16 mouse cellular contexts compared by ENCODE assay signal in genomic region chr14:12343451-12343941, GRCm38 (mm10). TPM values are rescaled to one million over a fixed set of nuclear protein-coding genes. Genes with fewer than 3 reads are reported as not detected.
DNase-seq lines count a peak whose midpoint lies in the region; ATAC-seq and TF ChIP-seq lines count a peak whose summit lies in the region.
"Had no signal": no experiment of that assay in that cellular context is flagged by ENCODE, and none has a peak within 500 bp of the region (broad histone marks: within the 10 kb centered on the region; RNA-seq: fewer than 3 reads in every experiment).

No protein-coding gene starts in this region.

- H3K27me3 ChIP-seq in forebrain, embryonic 12.5 days = peaks cover 94% of the 10 kb centered on the region
- peaks cover 96% of the 10 kb centered on the region for H3K27me3 ChIP-seq in midbrain, embryonic 14.5 days (ENCODE audit: control insufficient read depth, insufficient read depth, low read length)

- H3K9ac ChIP-seq in forebrain, embryonic 12.5 days = peak overlapping the region; percentile 90
- no peak overlapping the region for H3K9ac ChIP-seq in midbrain, embryonic 14.5 days (replicated peaks; ENCODE audit: low read length)

- peak overlapping the region; percentile 32; the same call in 1 of the 2 replicates for H3K27ac ChIP-seq in cortical plate, adult 2 months (ENCODE audit: insufficient read depth, low read length)
- H3K27ac ChIP-seq in forebrain, embryonic 12.5 days = peak overlapping the region; percentile 96
- H3K27ac ChIP-seq in midbrain, embryonic 14.5 days (replicated peaks; ENCODE audit: low read depth, low read length) = no peak overlapping the region
- H3K27ac ChIP-seq: stomach, postnatal 0 days had no signal

- no peaks in the 10 kb centered on the region for H3K4me1 ChIP-seq in cortical plate, adult 2 months (ENCODE audit: control insufficient read depth, insufficient read depth, low read length)
- peaks cover 58% of the 10 kb centered on the region for H3K4me1 ChIP-seq in forebrain, embryonic 12.5 days
- H3K4me1 ChIP-seq in midbrain, embryonic 14.5 days (ENCODE audit: control insufficient read depth, insufficient read depth, low read length) = 0 out of 2 replicates have a peak, but pooled peaks cover 4% of the 10 kb centered on the region

- no peaks in the 10 kb centered on the region for H3K9me3 ChIP-seq in forebrain, embryonic 12.5 days
- no peaks in the 10 kb centered on the region for H3K9me3 ChIP-seq in midbrain, embryonic 14.5 days (ENCODE audit: control insufficient read depth, low read length)

- TF ChIP-seq POLR2A in cortical plate, adult 2 months (IDR thresholded peaks at IDR 0.05; ENCODE audit: extremely low read depth, insufficient read depth, low read length) = no peak

- H3K36me3 ChIP-seq in forebrain, embryonic 12.5 days (replicated peaks) = no peaks in the 10 kb centered on the region
- H3K36me3 ChIP-seq in midbrain, embryonic 14.5 days (ENCODE audit: control insufficient read depth, insufficient read depth, low read length) = no peaks in the 10 kb centered on the region

- H3K4me3 ChIP-seq in cortical plate, adult 2 months (ENCODE audit: insufficient read depth, low read length) = peak overlapping the region; percentile 82
- peak overlapping the region; percentile 58 for H3K4me3 ChIP-seq in forebrain, embryonic 12.5 days (replicated peaks)
- 0 out of 2 replicates have a peak overlapping the region, but pooled peaks have one; percentile 0 for H3K4me3 ChIP-seq in midbrain, embryonic 14.5 days (replicated peaks; ENCODE audit: low read depth, low read length)

- H3K4me2 ChIP-seq in forebrain, embryonic 12.5 days = peak overlapping the region; percentile 57
- H3K4me2 ChIP-seq in midbrain, embryonic 14.5 days (ENCODE audit: low read length) = no peak overlapping the region

- no peak for ATAC-seq in forebrain, embryonic 12.5 days (ENCODE audit: low FRiP score)
- no peak for ATAC-seq in midbrain, embryonic 14.5 days (ENCODE audit: low FRiP score, low TSS enrichment)
- no peak for ATAC-seq in monocyte, adult 5-6 weeks (replicated peaks; ENCODE audit: insufficient number of reproducible peaks, low FRiP score, low TSS enrichment, poor library complexity, severe bottlenecking)
- ATAC-seq: Patski had no signal

- TF ChIP-seq CTCF in cortical plate, adult 2 months (IDR thresholded peaks at IDR 0.05; ENCODE audit: extremely low read depth, insufficient read depth, low read length) = no peak

- DNase-seq in layer of hippocampus, adult 9-11 months = peak; percentile 13
- DNase-seq in layer of hippocampus, adult 8-10 months (ENCODE audit: low spot score in 2 of 2) = no peak
- DNase-seq in midbrain, embryonic 14.5 days = peak; percentile 51
- no peak for DNase-seq in cerebellum, adult 11 months
- no peak for DNase-seq in MN1 (ENCODE audit: low spot score)
- DNase-seq: adrenal gland, adult 8-10 months; gastrocnemius, postnatal 25 days; kidney, postnatal 10 days; thymus, postnatal 36 days had no signal

- 1% methylated on average over 20 of the region's 20 CpGs for WGBS in forebrain, embryonic 12.5 days
- 2% methylated on average over 20 of the region's 20 CpGs for WGBS in midbrain, embryonic 14.5 days

RNA-seq across cellular contexts. Expression of gene Fezf2, which starts 4.5 kb away (rescaled TPM):
- total RNA-seq in layer of hippocampus, adult 8-10 months (2022) = 10 to 100 TPM; 36.7 to 51.9 (median 45.3) TPM
- 35.7 and 42.9 TPM in 2 replicates for polyA plus RNA-seq in cortical plate, adult 2 months (2012; rRNA removed)
- polyA plus RNA-seq in forebrain, embryonic 12.5 days (2016; fragmentation: Nextera tagmentation; extraction: Ambion mirVana) = 46.8 and 52.6 TPM in 2 replicates
- 0.09 TPM in 1 of 2 replicates, not detected in the other for polyA plus RNA-seq in midbrain, embryonic 14.5 days (2014; fragmentation: Nextera tagmentation; extraction: Ambion mirVana)
- not detected in 3 replicates for total RNA-seq in monocyte, adult 5-6 weeks (2017)
- total RNA-seq: adrenal gland, adult 8-10 months; gastrocnemius, postnatal 25 days; liver, adult 2 months had no signal
- polyA plus RNA-seq: liver, adult 2 months; lung, embryonic 16.5 days; Patski; stomach, postnatal 0 days had no signal

RNA-seq across cellular contexts. Expression of gene 3830406C13Rik, which starts 59.5 kb away (rescaled TPM):
- total RNA-seq in layer of hippocampus, adult 8-10 months (2022) = 10 to 100 TPM; 29.4 to 37.0 (median 34.3) TPM
- polyA plus RNA-seq in cortical plate, adult 2 months (2012; rRNA removed) = 37.9 and 38.3 TPM in 2 replicates
- 33.9 and 37.8 TPM in 2 replicates for polyA plus RNA-seq in forebrain, embryonic 12.5 days (2016; fragmentation: Nextera tagmentation; extraction: Ambion mirVana)
- polyA plus RNA-seq in midbrain, embryonic 14.5 days (2014; fragmentation: Nextera tagmentation; extraction: Ambion mirVana) = 30.8 and 32.7 TPM in 2 replicates
- 24.0 to 42.9 TPM (median 31.2 TPM) in 3 replicates for total RNA-seq in monocyte, adult 5-6 weeks (2017)

RNA-seq across cellular contexts. Expression of gene Gm49355, which starts 59.7 kb away (rescaled TPM):
- total RNA-seq in layer of hippocampus, adult 8-10 months (2022) = under 1 TPM; 0.16 to 0.25 (median 0.17) TPM
- polyA plus RNA-seq in cortical plate, adult 2 months (2012; rRNA removed) = 0.30 and 0.31 TPM in 2 replicates
- polyA plus RNA-seq in forebrain, embryonic 12.5 days (2016; fragmentation: Nextera tagmentation; extraction: Ambion mirVana) = 0.13 and 0.37 TPM in 2 replicates
- polyA plus RNA-seq in midbrain, embryonic 14.5 days (2014; fragmentation: Nextera tagmentation; extraction: Ambion mirVana) = 0.08 TPM in 1 of 2 replicates, not detected in the other
- total RNA-seq in monocyte, adult 5-6 weeks (2017) = not detected in 3 replicates
- polyA plus RNA-seq: liver, adult 2 months had no signal

Comparison
In these comparisons a context has a peak if more than half of its experiments do, and no peak if none do; other contexts are left out.
1. DNase-seq: peak in layer of hippocampus, adult 9-11 months (single experiment) and midbrain, embryonic 14.5 days (single experiment); none in layer of hippocampus, adult 8-10 months (0 of 2), cerebellum, adult 11 months (single experiment) and MN1 (single experiment).
2. H3K4me3 ChIP-seq: peak in every context shown above with its lines; median percentile 82 in cortical plate, adult 2 months; 58 in forebrain, embryonic 12.5 days; 0 in midbrain, embryonic 14.5 days.
3. RNA of gene Fezf2, which starts 4.5 kb away (polyA plus RNA-seq): 46.8 to 52.6 TPM in forebrain, embryonic 12.5 days and 35.7 to 42.9 TPM in cortical plate, adult 2 months; 0.09 TPM in midbrain, embryonic 14.5 days; every median in the first group is over 10 times any median in the second.